Mouse (Mus musculus): ENCODE measurements at regions not wholly inside any gene's neighbourhood (a gene's known extent, or its start where the extent isn't known, plus 50 kb on each side); places are given as distances from the start of the nearest gene placed in this dataset.

DNA sequence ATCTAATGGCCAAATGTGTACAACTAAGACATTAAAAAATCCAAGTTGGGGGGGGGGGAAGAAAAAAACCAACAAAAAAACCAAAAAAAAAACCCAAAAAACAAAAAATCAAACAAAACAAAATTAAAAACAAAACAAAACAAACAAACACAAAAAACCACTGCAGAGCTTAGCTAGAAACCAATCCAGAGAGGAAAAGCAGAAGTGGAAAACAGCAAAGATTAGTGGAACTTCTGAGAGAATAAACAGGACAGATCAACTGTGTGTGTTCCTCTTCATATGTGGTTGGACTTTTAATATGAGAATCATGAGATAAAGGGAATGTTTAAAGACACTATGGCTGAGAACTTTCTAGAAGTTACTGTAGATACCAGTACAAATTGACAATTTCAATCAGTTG is 105.1 kb upstream of the Tet2 start:
- Histone ChIP-seq H3K4me2 (ENCODE audit: low read depth, severe bottlenecking) (no peak overlapping the region), H3K27ac (replicated peaks; ENCODE audit: low read depth, low read length) (no peak overlapping the region), H3K27me3 (ENCODE audit: control insufficient read depth, insufficient read depth, low read length) (no peaks in the 10 kb centered on the region), H3K9ac (ENCODE audit: low read length) (no peak overlapping the region), H3K36me3 (ENCODE audit: control insufficient read depth, insufficient read depth, low read length) (no peaks in the 10 kb centered on the region), H3K4me3 (ENCODE audit: low read depth, low read length) (no peak overlapping the region), H3K4me1 (ENCODE audit: control insufficient read depth, insufficient read depth, low read length) (no peaks in the 10 kb centered on the region), H3K9me3 (ENCODE audit: control insufficient read depth, low read length) (no peaks in the 10 kb centered on the region)
- DNase-seq (ENCODE audit: low spot score) (no peak), ATAC-seq (ENCODE audit: insufficient number of reproducible peaks, low FRiP score, low TSS enrichment, low read depth) (no peak)

DNA sequence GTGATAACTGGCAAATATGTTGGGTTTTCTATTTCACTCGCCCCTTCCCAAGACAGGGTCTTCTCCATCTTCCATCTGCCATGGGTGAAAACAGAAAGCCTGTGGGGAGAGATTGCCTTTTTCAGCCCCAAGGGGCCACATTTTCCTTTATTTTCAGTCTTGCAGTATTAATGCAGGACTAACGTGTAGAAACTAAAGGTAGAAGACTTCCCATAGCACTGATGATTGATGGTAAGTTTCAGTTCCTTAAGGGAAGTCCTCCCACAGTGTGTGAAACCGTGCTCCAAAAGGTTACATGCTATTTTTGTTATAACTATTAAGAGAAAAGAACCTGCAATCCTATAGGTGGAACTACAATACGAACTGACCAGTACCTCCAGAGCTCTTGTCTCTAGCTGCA is 107.1 kb upstream of the Tet2 start:
- Histone ChIP-seq H3K27me3 (ENCODE audit: control insufficient read depth, insufficient read depth, low read length) (no peaks in the 10 kb centered on the region), H3K4me1 (ENCODE audit: control insufficient read depth, insufficient read depth, low read length) (no peaks in the 10 kb centered on the region), H3K36me3 (ENCODE audit: control insufficient read depth, insufficient read depth, low read length) (no peaks in the 10 kb centered on the region), H3K4me2 (ENCODE audit: low read depth, severe bottlenecking) (no peak overlapping the region), H3K9me3 (ENCODE audit: control insufficient read depth, low read length) (no peaks in the 10 kb centered on the region), H3K4me3 (ENCODE audit: low read depth, low read length) (no peak overlapping the region), H3K9ac (ENCODE audit: low read length) (no peak overlapping the region), H3K27ac (replicated peaks; ENCODE audit: low read depth, low read length) (no peak overlapping the region)
- ATAC-seq (ENCODE audit: insufficient number of reproducible peaks, low FRiP score, low TSS enrichment, low read depth), result no peak
- DNase-seq (ENCODE audit: low spot score), result no peak
- WGBS, result 88% methylated on average over 4 of the region's 4 CpGs

DNA sequence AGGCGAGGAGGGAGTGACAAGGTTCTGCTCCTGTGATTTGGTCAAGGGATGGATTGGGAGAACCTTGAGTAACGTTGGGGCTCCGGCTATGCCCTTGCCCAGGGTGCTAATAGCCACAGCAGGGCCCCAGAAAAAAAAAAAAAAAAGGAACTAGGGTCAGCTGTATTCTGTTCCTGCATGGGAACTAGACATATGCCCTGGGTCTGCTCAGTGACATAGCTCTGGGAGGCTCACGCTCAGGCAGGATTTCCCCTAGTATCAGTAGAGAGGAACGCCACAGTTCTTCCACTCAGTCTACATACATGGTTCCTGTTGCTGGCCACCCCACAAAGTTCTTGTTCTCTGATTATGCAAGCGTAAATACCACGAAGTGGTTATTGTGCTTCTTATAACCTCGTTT is 114.8 kb upstream of the Tet2 start:
- Histone ChIP-seq H3K4me2 (ENCODE audit: low read depth, severe bottlenecking) (no peak overlapping the region), H3K9me3 (ENCODE audit: control insufficient read depth, low read length) (no peaks in the 10 kb centered on the region), H3K9ac (ENCODE audit: low read length) (no peak overlapping the region), H3K27me3 (ENCODE audit: control insufficient read depth, insufficient read depth, low read length) (no peaks in the 10 kb centered on the region), H3K27ac (replicated peaks; ENCODE audit: low read depth, low read length) (no peak overlapping the region), H3K4me3 (ENCODE audit: low read depth, low read length) (no peak overlapping the region), H3K4me1 (ENCODE audit: control insufficient read depth, insufficient read depth, low read length) (no peaks in the 10 kb centered on the region), H3K36me3 (ENCODE audit: control insufficient read depth, insufficient read depth, low read length) (no peaks in the 10 kb centered on the region)
- DNase-seq (ENCODE audit: low spot score) (no peak), ATAC-seq (ENCODE audit: insufficient number of reproducible peaks, low FRiP score, low TSS enrichment, low read depth) (no peak)
- WGBS, result 86% methylated on average over 8 of the region's 8 CpGs

DNA sequence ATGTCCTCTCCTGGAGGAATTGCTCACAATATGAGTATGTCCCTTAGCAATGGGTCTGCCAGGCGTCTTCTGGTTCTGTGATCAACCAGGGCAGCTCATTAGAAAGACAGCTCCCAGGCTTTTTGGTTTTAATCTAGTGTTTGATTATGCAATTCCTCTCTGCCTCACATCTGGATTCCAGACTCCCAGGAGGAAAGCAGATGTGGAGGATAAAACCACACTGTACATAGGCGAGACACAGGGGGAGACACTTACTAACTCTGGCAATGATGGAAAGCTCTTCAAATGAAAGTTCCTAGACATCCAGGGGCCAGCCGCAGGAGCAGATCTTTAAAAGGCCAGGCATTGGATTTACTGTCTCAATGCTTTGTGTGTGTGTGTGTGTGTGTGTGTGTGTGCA is 116.4 kb upstream of the Tet2 start:
- WGBS, result 33% methylated on average over 3 of the region's 3 CpGs
- H3K9ac ChIP-seq (ENCODE audit: low read length), result no peak overlapping the region
- no peak overlapping the region for H3K27ac ChIP-seq (replicated peaks; ENCODE audit: low read depth, low read length)
- no peaks in the 10 kb centered on the region for H3K4me1 ChIP-seq (ENCODE audit: control insufficient read depth, insufficient read depth, low read length)
- DNase-seq (ENCODE audit: low spot score) (peak; percentile 41), ATAC-seq (ENCODE audit: insufficient number of reproducible peaks, low FRiP score, low TSS enrichment, low read depth) (peak; percentile 65; the same call in 1 of the 2 replicates)
- no peak overlapping the region for H3K4me3 ChIP-seq (ENCODE audit: low read depth, low read length)
- no peak overlapping the region for H3K4me2 ChIP-seq (ENCODE audit: low read depth, severe bottlenecking)
- no peaks in the 10 kb centered on the region for H3K27me3 ChIP-seq (ENCODE audit: control insufficient read depth, insufficient read depth, low read length)
- no peaks in the 10 kb centered on the region for H3K9me3 ChIP-seq (ENCODE audit: control insufficient read depth, low read length)
- H3K36me3 ChIP-seq (ENCODE audit: control insufficient read depth, insufficient read depth, low read length), result no peaks in the 10 kb centered on the region

DNA sequence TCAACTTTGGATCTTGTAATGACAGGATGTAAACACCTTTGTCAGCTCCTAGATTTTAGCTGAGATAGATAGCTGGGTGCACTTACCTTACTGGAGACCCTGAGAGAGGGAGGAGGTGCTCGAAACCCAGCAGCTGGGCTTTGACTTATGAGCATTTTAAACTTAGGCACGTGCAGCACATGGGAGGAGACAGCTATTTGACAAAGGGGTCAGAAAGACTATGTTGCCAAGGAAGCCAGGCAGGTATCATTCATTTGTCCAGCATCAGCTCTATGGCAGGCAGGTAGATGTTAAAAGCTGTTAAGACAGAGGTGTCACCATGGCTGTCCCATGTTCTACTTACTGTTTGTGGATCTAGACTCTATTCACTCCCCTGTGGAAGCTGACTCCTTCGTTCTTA is 120.0 kb upstream of the Tet2 start:
- WGBS, result 90% methylated on average over 3 of the region's 3 CpGs
- H3K4me2 ChIP-seq (ENCODE audit: low read depth, severe bottlenecking), result no peak overlapping the region
- no peaks in the 10 kb centered on the region for H3K27me3 ChIP-seq (ENCODE audit: control insufficient read depth, insufficient read depth, low read length)
- H3K27ac ChIP-seq (replicated peaks; ENCODE audit: low read depth, low read length), result no peak overlapping the region
- no peak for DNase-seq (ENCODE audit: low spot score)
- no peak for ATAC-seq (ENCODE audit: insufficient number of reproducible peaks, low FRiP score, low TSS enrichment, low read depth)
- H3K36me3 ChIP-seq (ENCODE audit: control insufficient read depth, insufficient read depth, low read length), result no peaks in the 10 kb centered on the region
- no peak overlapping the region for H3K9ac ChIP-seq (ENCODE audit: low read length)
- H3K4me3 ChIP-seq (ENCODE audit: low read depth, low read length), result no peak overlapping the region
- no peaks in the 10 kb centered on the region for H3K9me3 ChIP-seq (ENCODE audit: control insufficient read depth, low read length)
- no peaks in the 10 kb centered on the region for H3K4me1 ChIP-seq (ENCODE audit: control insufficient read depth, insufficient read depth, low read length)

DNA sequence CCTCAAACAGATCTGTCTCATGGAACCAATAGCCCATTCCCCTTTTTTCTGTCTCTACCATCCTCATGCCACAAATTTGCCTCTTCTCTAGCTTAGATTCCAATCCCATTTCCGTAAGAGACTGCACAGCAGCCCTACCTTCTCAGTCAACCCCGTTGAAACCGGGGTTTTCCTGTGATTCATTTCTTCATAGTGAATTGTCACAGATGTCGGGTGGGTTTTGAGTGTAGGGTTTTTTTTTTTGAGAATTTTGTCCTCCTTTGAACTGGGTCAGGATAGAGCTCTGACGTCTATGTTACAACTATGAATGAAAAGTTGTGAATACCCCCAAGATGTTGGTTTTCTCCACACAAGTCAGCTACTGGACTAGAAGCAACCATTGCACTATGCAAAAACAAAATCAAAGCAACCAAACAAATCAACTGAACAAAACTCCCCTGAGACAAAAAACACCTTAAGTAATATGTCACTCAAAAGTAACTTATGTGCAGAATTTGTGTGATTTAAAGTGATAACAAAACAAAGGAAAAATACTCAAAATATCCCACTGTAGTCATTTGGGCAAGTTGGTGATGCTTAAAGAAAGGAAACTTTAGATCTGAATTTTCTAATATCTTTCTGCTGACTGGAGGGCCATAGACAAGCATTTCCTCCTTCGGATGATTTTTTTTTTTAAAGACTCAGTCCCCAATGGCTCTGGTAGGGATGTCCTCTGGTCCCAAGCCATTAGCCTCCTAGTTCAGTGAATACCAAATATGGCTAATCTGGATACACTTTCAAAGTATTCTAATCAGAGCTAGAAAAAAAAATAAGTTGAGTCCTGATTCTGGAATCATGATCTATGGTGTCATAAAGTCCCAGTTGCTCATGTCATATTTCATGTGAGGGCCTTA is 120.7 kb upstream of the Tet2 start:
- no peaks in the 10 kb centered on the region for H3K27me3 ChIP-seq (ENCODE audit: control insufficient read depth, insufficient read depth, low read length)
- H3K9ac ChIP-seq (ENCODE audit: low read length), result no peak overlapping the region
- WGBS, result 89% methylated on average over 6 of the region's 6 CpGs
- H3K27ac ChIP-seq (replicated peaks; ENCODE audit: low read depth, low read length), result no peak overlapping the region
- no peak overlapping the region for H3K4me3 ChIP-seq (ENCODE audit: low read depth, low read length)
- no peaks in the 10 kb centered on the region for H3K36me3 ChIP-seq (ENCODE audit: control insufficient read depth, insufficient read depth, low read length)
- no peak overlapping the region for H3K4me2 ChIP-seq (ENCODE audit: low read depth, severe bottlenecking)
- no peaks in the 10 kb centered on the region for H3K4me1 ChIP-seq (ENCODE audit: control insufficient read depth, insufficient read depth, low read length)
- DNase-seq (ENCODE audit: low spot score) (no peak), ATAC-seq (ENCODE audit: insufficient number of reproducible peaks, low FRiP score, low TSS enrichment, low read depth) (no peak)
- H3K9me3 ChIP-seq (ENCODE audit: control insufficient read depth, low read length), result no peaks in the 10 kb centered on the region

DNA sequence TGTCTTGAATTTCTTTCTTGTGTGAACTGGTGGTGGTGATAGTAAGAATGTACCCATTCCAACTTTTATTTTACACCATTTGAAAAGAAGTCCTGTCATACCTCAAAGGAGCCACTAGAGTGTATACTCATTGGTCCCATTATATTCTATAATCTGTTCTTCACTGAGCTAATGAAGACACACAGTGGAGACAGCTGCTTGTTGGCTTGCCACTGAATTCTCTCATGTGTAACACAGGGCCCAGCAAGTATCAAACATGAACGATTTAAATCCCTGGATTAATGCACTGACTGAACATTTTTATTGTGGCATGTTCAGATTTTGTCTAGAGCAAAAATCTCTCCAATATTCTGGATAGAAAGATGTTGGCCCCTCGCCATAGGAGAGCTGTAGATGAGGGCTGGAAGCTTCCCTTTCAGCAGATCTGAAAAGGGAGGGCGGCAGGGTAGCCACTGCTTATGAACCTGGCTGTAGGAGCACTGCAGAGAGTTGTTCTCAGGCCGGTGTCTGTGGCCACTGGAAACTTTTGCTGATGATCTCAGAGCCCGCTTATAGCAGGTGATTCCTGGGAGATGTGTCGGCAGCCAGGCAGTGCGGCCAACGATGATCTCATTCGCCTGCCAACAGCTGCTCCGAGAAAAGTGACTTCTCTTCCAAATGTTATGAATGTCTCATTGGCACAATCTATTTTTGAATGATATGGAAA is 128.0 kb upstream of the Tet2 start:
- Histone ChIP-seq H3K27me3 (ENCODE audit: control insufficient read depth, insufficient read depth, low read length) (no peaks in the 10 kb centered on the region), H3K4me3 (ENCODE audit: low read depth, low read length) (no peak overlapping the region), H3K4me1 (ENCODE audit: control insufficient read depth, insufficient read depth, low read length) (no peaks in the 10 kb centered on the region), H3K9me3 (ENCODE audit: control insufficient read depth, low read length) (no peaks in the 10 kb centered on the region), H3K4me2 (ENCODE audit: low read depth, severe bottlenecking) (no peak overlapping the region), H3K36me3 (ENCODE audit: control insufficient read depth, insufficient read depth, low read length) (no peaks in the 10 kb centered on the region), H3K9ac (ENCODE audit: low read length) (no peak overlapping the region), H3K27ac (replicated peaks; ENCODE audit: low read depth, low read length) (no peak overlapping the region)
- ATAC-seq (ENCODE audit: insufficient number of reproducible peaks, low FRiP score, low TSS enrichment, low read depth) (no peak), DNase-seq (ENCODE audit: low spot score) (no peak)
- 89% methylated on average over 10 of the region's 10 CpGs for WGBS

DNA sequence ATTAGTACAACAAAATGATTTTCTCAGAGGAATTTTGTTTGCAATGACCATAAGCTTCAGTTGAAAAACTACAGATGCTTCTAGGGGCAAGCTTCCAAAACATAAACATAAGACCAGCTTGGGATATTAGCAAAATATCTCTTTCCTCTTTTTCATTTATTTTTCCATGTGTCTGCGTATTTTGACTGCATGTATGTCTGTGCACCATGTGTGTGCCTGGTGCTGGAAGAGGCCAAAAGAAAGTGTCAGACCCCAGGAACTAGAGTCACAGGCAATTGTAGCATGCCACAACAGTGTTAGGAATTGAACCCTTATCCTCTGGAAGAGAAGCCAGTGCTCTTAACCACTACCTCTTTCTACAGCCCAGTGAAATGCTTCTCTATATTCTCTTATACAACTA is 133.0 kb upstream of the Tet2 start:
- no peak for ATAC-seq (ENCODE audit: insufficient number of reproducible peaks, low FRiP score, low TSS enrichment, low read depth)
- no peaks in the 10 kb centered on the region for H3K4me1 ChIP-seq (ENCODE audit: control insufficient read depth, insufficient read depth, low read length)
- H3K36me3 ChIP-seq (ENCODE audit: control insufficient read depth, insufficient read depth, low read length), result no peaks in the 10 kb centered on the region
- no peak overlapping the region for H3K27ac ChIP-seq (replicated peaks; ENCODE audit: low read depth, low read length)
- no peak for DNase-seq (ENCODE audit: low spot score)
- no peak overlapping the region for H3K4me2 ChIP-seq (ENCODE audit: low read depth, severe bottlenecking)
- WGBS, result 86% methylated on average over 1 of the region's 1 CpGs
- H3K4me3 ChIP-seq (ENCODE audit: low read depth, low read length), result no peak overlapping the region
- H3K27me3 ChIP-seq (ENCODE audit: control insufficient read depth, insufficient read depth, low read length), result no peaks in the 10 kb centered on the region
- H3K9ac ChIP-seq (ENCODE audit: low read length), result no peak overlapping the region
- H3K9me3 ChIP-seq (ENCODE audit: control insufficient read depth, low read length), result no peaks in the 10 kb centered on the region

Measured in limb, embryonic 11.5 days (tissue).